Mouse (Mus musculus) thymus, adult 2 months (tissue): ENCODE measurements around the gene Scn1b. TPM values are rescaled to one million over a fixed set of nuclear protein-coding genes. Genes with fewer than 3 reads are reported as not detected.

Experiments used
- DNase-seq: peaks from one replicate; pipeline ENCODE4 v3.0.0; 2021
- H3K27ac ChIP-seq: fragments of 200-500 bp; 2 replicates; pipeline ENCODE4 v1.5.1; 2012; ENCODE audit warnings: low read length, control low read depth; ENCODE audit not compliant: control insufficient read depth, insufficient read depth
- H3K27me3 ChIP-seq: fragments of 200-500 bp; 2 replicates; pipeline ENCODE4 v1.6.1; 2012; ENCODE audit warnings: mild to moderate bottlenecking, low read length, moderate library complexity, mixed read lengths; ENCODE audit not compliant: control insufficient read depth, insufficient read depth
- H3K36me3 ChIP-seq: fragments of 200-500 bp; 2 replicates; pipeline ENCODE4 v1.6.1; 2012; ENCODE audit warnings: mild to moderate bottlenecking, low read length, moderate library complexity; ENCODE audit not compliant: control insufficient read depth, insufficient read depth
- H3K4me1 ChIP-seq: fragments of 200-500 bp; replicated peaks from 2 replicates; pipeline ENCODE4 v1.6.1; 2012; ENCODE audit warnings: low read length; ENCODE audit not compliant: control insufficient read depth, insufficient read depth
- H3K4me3 ChIP-seq: fragments of 200-500 bp; 2 replicates; pipeline ENCODE4 v1.5.1; 2012; ENCODE audit warnings: mild to moderate bottlenecking, low read length, control low read depth, moderate library complexity; ENCODE audit not compliant: control insufficient read depth, insufficient read depth
- CTCF ChIP-seq: fragments of 200-500 bp; IDR thresholded peaks from 2 replicates; pipeline ENCODE4 v1.5.1; 2012; ENCODE audit warnings: mild to moderate bottlenecking, control low read depth, low read length, moderate library complexity, borderline replicate concordance; ENCODE audit not compliant: control insufficient read depth, poor library complexity, insufficient read depth; ENCODE audit errors: extremely low read depth
- POLR2A ChIP-seq: fragments of 200-500 bp; IDR thresholded peaks from 2 replicates; pipeline ENCODE4 v1.6.1; 2012; ENCODE audit warnings: mild to moderate bottlenecking, low read length, control low read depth, moderate library complexity; ENCODE audit not compliant: control insufficient read depth, poor library complexity, insufficient read depth; ENCODE audit errors: extremely low read depth
- WGBS: fragments of 180-500 bp; shearing (Covaris S2); methylation state at CpG from one replicate; pipeline ENCODE4 v1.1.7; 2018; 5-methylcytosine and 5-hydroxymethylcytosine counted together
- polyA plus RNA-seq: library from polyadenylated mRNA; depleted of rRNA; stranded (reverse); fragments of >200 nt; gene quantifications from 2 replicates; pipeline ENCODE4 v1.2.3, GENCODE M21; 2012

Gene Scn1b
- polyA plus RNA-seq, 1 experiment = 21.2 TPM

DNA sequence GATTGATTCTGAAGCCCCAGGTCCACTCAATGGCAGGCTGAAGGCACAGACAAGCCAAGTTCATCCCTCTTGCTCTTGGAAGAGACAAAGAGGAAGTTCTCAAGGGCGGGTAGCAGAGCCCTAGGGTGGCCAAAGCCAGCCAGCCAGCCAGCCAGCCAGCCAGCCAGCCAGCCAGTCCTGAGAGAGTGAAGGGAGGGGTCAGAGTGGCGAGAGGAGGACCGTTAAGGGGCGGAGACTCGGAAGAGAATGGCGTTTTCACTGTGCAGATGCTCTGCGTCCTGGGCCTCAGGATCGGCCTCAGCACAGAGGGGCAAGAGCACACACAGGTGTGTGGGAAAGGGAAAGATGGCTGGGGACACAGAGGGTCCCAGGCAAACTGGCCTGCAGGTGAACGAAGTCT is 22.0 kb upstream of the Scn1b start:
- Histone ChIP-seq H3K27ac (peak overlapping the region; percentile 46), H3K36me3 (peaks cover under 1% of the 10 kb centered on the region; the same call in 1 of the 2 replicates), H3K4me3 (peak overlapping the region; percentile 91), H3K27me3 (no peaks in the 10 kb centered on the region), H3K4me1 (peaks cover 53% of the 10 kb centered on the region)
- TF ChIP-seq CTCF = no peak
- 0 out of 2 replicates have a peak, but pooled peaks have one; percentile 21 for TF ChIP-seq POLR2A
- 5% methylated on average over 9 of the region's 9 CpGs for WGBS
- DNase-seq = peak; percentile 55

- WGBS = 38% methylated on average over 3 of the region's 3 CpGs
- Histone ChIP-seq H3K4me3 (peak overlapping the region; percentile 91), H3K36me3 (peaks cover 8% of the 10 kb centered on the region), H3K27me3 (no peaks in the 10 kb centered on the region), H3K27ac (peak overlapping the region; percentile 46), H3K4me1 (peaks cover 50% of the 10 kb centered on the region)
- no peak for DNase-seq
- TF ChIP-seq CTCF = no peak
- TF ChIP-seq POLR2A = no peak
Observed at GRCm38 (mm10) chr7:31148086-31148485, 21.3 kb upstream of the Scn1b start.

DNA sequence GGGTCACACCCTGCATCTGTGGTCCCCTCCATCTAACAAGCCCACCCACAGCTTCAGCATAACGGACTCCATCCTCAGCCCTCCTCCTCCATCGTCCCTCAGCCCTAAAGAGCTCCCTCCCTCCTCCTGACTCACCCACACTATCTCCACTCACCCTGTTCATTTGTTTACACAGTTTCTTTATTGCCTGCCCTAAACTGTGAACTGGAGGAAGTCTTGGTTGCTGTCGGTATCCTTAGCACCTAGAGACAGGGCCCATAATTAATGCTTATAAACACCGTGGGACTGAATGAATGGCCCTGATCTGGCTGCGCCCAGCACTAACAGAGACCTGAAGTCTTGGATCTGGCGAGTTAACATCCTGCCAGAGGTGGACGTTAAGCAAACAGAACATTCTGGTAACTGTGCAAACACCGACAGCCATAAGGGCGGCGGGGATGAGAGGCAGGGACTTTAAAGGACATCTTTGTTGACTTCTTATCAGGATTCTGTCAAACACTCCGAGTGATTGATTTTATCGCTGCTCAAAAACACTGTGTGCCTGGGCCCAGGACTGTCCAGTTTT is 18.9 kb upstream of the Scn1b start:
- no peaks in the 10 kb centered on the region for H3K27me3 ChIP-seq
- 89% methylated on average over 12 of the region's 12 CpGs for WGBS
- H3K4me3 ChIP-seq = no peak overlapping the region
- DNase-seq = no peak
- no peak overlapping the region; the same call in 1 of the 2 replicates for H3K27ac ChIP-seq
- peaks cover 32% of the 10 kb centered on the region for H3K36me3 ChIP-seq
- TF ChIP-seq POLR2A = no peak
- TF ChIP-seq CTCF = no peak
- H3K4me1 ChIP-seq = peaks cover 35% of the 10 kb centered on the region

DNA sequence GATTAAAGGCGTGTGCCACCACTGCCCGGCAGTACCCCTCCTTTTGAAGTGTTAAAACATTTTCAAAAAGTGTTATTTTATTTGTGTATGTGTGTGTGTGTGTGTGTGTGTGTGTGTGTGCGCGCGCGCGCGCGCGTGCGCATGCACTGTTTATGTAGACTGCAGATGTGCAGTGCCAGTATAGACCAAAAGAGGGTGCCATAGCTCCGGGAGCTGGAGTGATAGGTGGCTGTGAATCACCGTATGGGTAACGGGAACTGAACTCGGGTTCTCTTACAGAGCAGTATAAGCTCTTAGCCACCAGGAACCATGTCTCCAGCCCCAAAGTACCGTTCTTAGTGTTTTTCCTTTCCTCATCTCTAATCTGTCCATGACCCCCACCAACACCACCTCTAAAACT is 18.1 kb upstream of the Scn1b start:
- peaks cover 35% of the 10 kb centered on the region for H3K4me1 ChIP-seq

GRCm38 (mm10) chr7:31140941-31141340 is 14.1 kb upstream of the Scn1b start:
- peaks cover 79% of the 10 kb centered on the region for H3K36me3 ChIP-seq
- 95% methylated on average over 10 of the region's 10 CpGs for WGBS
- TF ChIP-seq CTCF (no peak), POLR2A (no peak)
- H3K27me3 ChIP-seq = no peaks in the 10 kb centered on the region
- H3K27ac ChIP-seq = no peak overlapping the region
- H3K4me3 ChIP-seq = no peak overlapping the region
- no peaks in the 10 kb centered on the region for H3K4me1 ChIP-seq
- DNase-seq = no peak

More for the DNA sequence above, 18.1 kb upstream of the Scn1b start:
- no peaks in the 10 kb centered on the region for H3K27me3 ChIP-seq
- H3K36me3 ChIP-seq = peaks cover 40% of the 10 kb centered on the region
- no peak overlapping the region for H3K27ac ChIP-seq
- DNase-seq = no peak
- WGBS = 95% methylated on average over 16 of the region's 16 CpGs
- no peak overlapping the region for H3K4me3 ChIP-seq
- no peak for TF ChIP-seq POLR2A
- peak; percentile 37; the same call in 1 of the 2 replicates for TF ChIP-seq CTCF

GRCm38 (mm10) chr7:31140302-31140701 is 13.5 kb upstream of the Scn1b start:
- H3K4me1 ChIP-seq = no peaks in the 10 kb centered on the region
- H3K27me3 ChIP-seq = no peaks in the 10 kb centered on the region
- H3K27ac ChIP-seq = no peak overlapping the region
- 95% methylated on average over 4 of the region's 4 CpGs for WGBS
- H3K36me3 ChIP-seq = peaks cover 85% of the 10 kb centered on the region
- no peak overlapping the region for H3K4me3 ChIP-seq
- TF ChIP-seq POLR2A (no peak), CTCF (no peak)
- DNase-seq = no peak
